Mouse (Mus musculus): ENCODE results near the gene 1700016H13Rik. TPM values are rescaled to one million over a fixed set of nuclear protein-coding genes. Genes with fewer than 3 reads are reported as not detected.

1700016H13Rik gene
- polyA plus RNA-seq, 1 experiment, result not detected

DNA sequence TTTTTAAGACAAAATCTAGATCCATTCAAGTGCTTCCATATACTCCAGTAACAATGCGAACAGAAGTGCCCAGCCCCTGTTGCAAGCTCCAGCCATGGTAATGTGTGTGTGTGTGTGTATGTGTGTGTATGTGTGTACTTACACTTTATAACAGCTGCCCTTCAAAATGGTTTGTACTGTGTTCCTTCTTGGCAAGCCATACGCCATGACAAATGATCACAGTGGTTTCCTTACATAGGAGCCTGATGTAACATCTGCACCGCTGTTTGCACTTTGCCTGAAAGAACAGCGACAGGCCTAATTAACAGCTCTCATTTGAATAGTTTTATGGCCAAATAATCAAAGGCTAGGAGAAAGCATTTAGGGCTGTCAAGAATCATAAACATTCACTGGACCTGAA lies 1.0 kb downstream of the 1700016H13Rik start:
- H3K27me3 ChIP-seq (ENCODE audit: control insufficient read depth, insufficient read depth, low read length), result no peaks in the 10 kb centered on the region
- no peak overlapping the region for H3K4me3 ChIP-seq (ENCODE audit: extremely low read depth, insufficient read depth, insufficient read length)
- DNase-seq (ENCODE audit: low read depth in 1 of 2, low spot score in 2 of 2), result no peak
- H3K27ac ChIP-seq (ENCODE audit: insufficient read depth, low read length), result no peak overlapping the region
- TF ChIP-seq POLR2A (IDR thresholded peaks at IDR 0.05; ENCODE audit: low read depth, low read length) (no peak), CTCF (IDR thresholded peaks at IDR 0.05; ENCODE audit: extremely low read depth, insufficient read depth, insufficient read length, insufficient replicate concordance) (no peak)
- WGBS, result 48% methylated on average over 4 of the region's 4 CpGs
- H3K36me3 ChIP-seq (ENCODE audit: control insufficient read depth, insufficient read depth, low read length), result no peaks in the 10 kb centered on the region
- no peaks in the 10 kb centered on the region; the same call in 1 of the 2 replicates for H3K4me1 ChIP-seq (ENCODE audit: control insufficient read depth, insufficient read depth, insufficient read length)

DNA sequence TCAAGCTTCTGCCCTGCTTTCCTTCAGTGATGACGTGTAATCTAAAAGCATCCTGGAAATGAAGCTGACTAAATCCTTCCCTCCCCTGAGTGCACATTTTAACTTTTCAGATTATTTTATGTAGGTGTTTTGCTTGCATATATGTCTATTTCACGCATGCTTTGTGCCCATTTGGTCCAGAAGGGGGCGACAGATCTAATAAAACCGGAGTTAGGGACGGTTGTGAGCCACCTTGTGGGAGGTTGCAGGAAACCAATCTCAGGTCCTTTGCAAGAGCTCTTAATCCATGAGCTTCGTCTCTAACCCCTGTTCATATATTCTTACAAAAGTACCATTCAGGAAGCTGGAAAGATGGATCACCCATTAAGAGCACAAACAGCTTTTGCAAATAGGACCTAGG lies 1.6 kb downstream of the 1700016H13Rik start:
- H3K36me3 ChIP-seq (ENCODE audit: control insufficient read depth, insufficient read depth, low read length), result no peaks in the 10 kb centered on the region
- no peak for TF ChIP-seq POLR2A (IDR thresholded peaks at IDR 0.05; ENCODE audit: low read depth, low read length)
- TF ChIP-seq CTCF (IDR thresholded peaks at IDR 0.05; ENCODE audit: extremely low read depth, insufficient read depth, insufficient read length, insufficient replicate concordance), result peak; percentile 31; the same call in 1 of the 2 replicates
- H3K4me1 ChIP-seq (ENCODE audit: control insufficient read depth, insufficient read depth, insufficient read length), result no peaks in the 10 kb centered on the region; the same call in 1 of the 2 replicates
- H3K27me3 ChIP-seq (ENCODE audit: control insufficient read depth, insufficient read depth, low read length), result no peaks in the 10 kb centered on the region
- 47% methylated on average over 6 of the region's 6 CpGs for whole genome bisulfite sequencing
- peak in 1 of 2 experiments; percentile 34 for DNase-seq (ENCODE audit: low read depth in 1 of 2, low spot score in 2 of 2)
- H3K4me3 ChIP-seq (ENCODE audit: extremely low read depth, insufficient read depth, insufficient read length), result no peak overlapping the region
- no peak overlapping the region for H3K27ac ChIP-seq (ENCODE audit: insufficient read depth, low read length)

DNA sequence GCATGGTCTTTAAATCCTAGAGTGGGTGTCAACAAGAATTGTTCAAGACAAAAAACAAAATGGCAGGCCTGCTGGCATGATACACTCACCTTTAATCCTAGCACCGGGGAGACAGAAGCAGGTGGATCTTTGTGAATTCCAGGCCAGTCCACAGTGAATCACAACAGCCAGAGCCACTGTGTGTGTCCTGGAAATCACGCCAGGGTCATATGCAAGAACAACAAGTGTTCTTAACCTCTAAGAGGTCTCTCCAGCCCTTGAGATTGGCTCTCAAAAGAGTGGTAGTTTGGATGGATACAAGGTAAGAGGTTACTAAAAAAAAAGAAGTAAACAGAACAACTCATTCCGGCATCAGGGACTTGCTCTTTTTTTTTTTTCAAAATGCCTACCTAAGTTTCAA lies 8.5 kb downstream of the 1700016H13Rik start:
- no peak for DNase-seq (ENCODE audit: low read depth in 1 of 2, low spot score in 2 of 2)
- no peak for TF ChIP-seq POLR2A (IDR thresholded peaks at IDR 0.05; ENCODE audit: low read depth, low read length)
- no peak for TF ChIP-seq CTCF (IDR thresholded peaks at IDR 0.05; ENCODE audit: extremely low read depth, insufficient read depth, insufficient read length, insufficient replicate concordance)
- Histone ChIP-seq H3K27me3 (ENCODE audit: control insufficient read depth, insufficient read depth, low read length) (no peaks in the 10 kb centered on the region), H3K27ac (ENCODE audit: insufficient read depth, low read length) (no peak overlapping the region), H3K4me1 (ENCODE audit: control insufficient read depth, insufficient read depth, insufficient read length) (no peaks in the 10 kb centered on the region), H3K4me3 (ENCODE audit: extremely low read depth, insufficient read depth, insufficient read length) (no peak overlapping the region), H3K36me3 (ENCODE audit: control insufficient read depth, insufficient read depth, low read length) (no peaks in the 10 kb centered on the region)
- 87% methylated on average over 3 of the region's 3 CpGs for WGBS

DNA sequence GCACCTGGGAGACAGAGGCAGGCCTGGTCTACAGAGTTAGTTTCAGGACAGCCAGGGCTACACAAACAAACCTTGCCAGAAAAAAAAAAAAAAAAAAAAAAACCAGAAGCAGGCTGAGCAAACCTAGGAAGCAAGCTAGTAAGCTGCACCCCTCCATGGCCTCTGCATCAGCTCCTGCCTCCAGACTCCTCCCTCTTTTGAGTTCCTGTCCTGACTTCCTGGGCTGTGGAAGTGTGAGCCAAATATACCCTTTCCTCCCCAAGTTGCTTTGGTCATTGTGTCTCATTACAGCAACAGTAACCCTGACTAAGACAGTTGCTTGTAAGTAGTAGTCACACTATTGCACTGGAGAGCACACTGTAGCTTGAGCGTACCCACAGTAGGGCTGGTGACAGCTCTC lies 11.6 kb downstream of the 1700016H13Rik start:
- 98% methylated on average over 1 of the region's 1 CpGs for WGBS
- Histone ChIP-seq H3K27me3 (ENCODE audit: control insufficient read depth, insufficient read depth, low read length) (no peaks in the 10 kb centered on the region), H3K4me3 (ENCODE audit: extremely low read depth, insufficient read depth, insufficient read length) (no peak overlapping the region), H3K36me3 (ENCODE audit: control insufficient read depth, insufficient read depth, low read length) (no peaks in the 10 kb centered on the region), H3K4me1 (ENCODE audit: control insufficient read depth, insufficient read depth, insufficient read length) (no peaks in the 10 kb centered on the region), H3K27ac (ENCODE audit: insufficient read depth, low read length) (no peak overlapping the region)
- TF ChIP-seq POLR2A (IDR thresholded peaks at IDR 0.05; ENCODE audit: low read depth, low read length) (no peak), CTCF (IDR thresholded peaks at IDR 0.05; ENCODE audit: extremely low read depth, insufficient read depth, insufficient read length, insufficient replicate concordance) (no peak)
- DNase-seq (ENCODE audit: low read depth in 1 of 2, low spot score in 2 of 2), result no peak

DNA sequence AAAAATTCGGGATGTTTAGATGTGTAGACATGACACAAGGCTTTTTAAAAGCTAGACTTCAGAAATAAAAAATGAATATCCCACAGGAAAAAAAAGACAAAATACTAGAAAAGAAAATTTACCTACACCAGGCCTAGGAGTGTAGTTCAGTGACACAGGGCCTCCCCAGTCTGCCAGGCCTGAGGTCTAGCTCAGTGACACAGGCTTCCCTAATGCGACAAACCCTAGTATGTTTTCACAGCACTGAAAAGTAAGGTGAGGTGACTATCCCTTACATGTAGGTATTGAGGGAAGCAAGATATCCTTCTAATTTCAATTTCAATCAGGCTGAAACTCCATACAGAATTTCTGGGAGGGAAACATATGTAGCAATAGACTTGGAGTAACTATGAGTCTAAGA lies 18.6 kb downstream of the 1700016H13Rik start:
- Histone ChIP-seq H3K4me3 (ENCODE audit: extremely low read depth, insufficient read depth, insufficient read length) (no peak overlapping the region), H3K27ac (ENCODE audit: insufficient read depth, low read length) (no peak overlapping the region), H3K27me3 (ENCODE audit: control insufficient read depth, insufficient read depth, low read length) (no peaks in the 10 kb centered on the region), H3K36me3 (ENCODE audit: control insufficient read depth, insufficient read depth, low read length) (no peaks in the 10 kb centered on the region), H3K4me1 (ENCODE audit: control insufficient read depth, insufficient read depth, insufficient read length) (no peaks in the 10 kb centered on the region)
- TF ChIP-seq CTCF (IDR thresholded peaks at IDR 0.05; ENCODE audit: extremely low read depth, insufficient read depth, insufficient read length, insufficient replicate concordance), result no peak
- TF ChIP-seq POLR2A (IDR thresholded peaks at IDR 0.05; ENCODE audit: low read depth, low read length), result no peak
- WGBS, result 89% methylated on average over 2 of the region's 2 CpGs
- DNase-seq (ENCODE audit: low read depth in 1 of 2, low spot score in 2 of 2), result no peak

DNA sequence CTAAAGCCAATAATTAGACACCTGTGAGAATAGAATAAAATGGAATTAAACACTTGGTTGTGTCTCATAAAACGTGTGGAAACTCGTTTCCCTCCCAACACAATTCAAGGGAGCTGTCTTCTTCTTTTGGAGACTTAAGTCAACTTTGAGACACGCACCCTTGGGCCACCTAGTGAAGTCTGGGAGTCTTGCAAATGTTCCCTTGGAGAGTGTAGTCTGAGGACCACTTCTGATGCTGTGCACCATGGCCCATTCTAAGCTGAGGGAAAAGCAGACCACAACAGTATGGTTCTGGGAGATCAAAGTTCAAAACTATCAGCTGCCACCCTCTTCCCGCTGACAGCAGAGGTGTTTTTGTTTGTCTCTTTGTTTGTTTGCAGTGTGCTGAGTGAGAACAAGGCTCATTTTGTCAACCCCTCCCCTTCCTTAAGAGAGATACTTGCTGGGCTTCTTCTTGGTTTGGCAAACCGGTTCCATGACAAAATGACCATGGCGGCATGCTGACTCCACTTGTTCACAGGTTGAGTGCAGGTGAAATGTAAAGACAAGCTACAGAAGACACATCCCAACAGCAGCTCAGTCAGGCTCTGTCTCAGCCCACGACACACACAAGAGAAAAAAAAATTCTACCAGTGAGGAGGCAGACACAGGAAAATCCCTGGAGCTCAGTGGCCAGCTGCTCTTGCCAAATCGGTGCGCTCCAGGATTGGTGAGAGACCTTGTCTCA lies 25.8 kb downstream of the 1700016H13Rik start:
- 0 out of 2 replicates have a peak, but pooled peaks cover 2% of the 10 kb centered on the region for H3K4me1 ChIP-seq (ENCODE audit: control insufficient read depth, insufficient read depth, insufficient read length)
- no peaks in the 10 kb centered on the region for H3K27me3 ChIP-seq (ENCODE audit: control insufficient read depth, insufficient read depth, low read length)
- no peaks in the 10 kb centered on the region for H3K36me3 ChIP-seq (ENCODE audit: control insufficient read depth, insufficient read depth, low read length)
- H3K27ac ChIP-seq (ENCODE audit: insufficient read depth, low read length), result no peak overlapping the region
- no peak for DNase-seq (ENCODE audit: low read depth in 1 of 2, low spot score in 2 of 2)
- H3K4me3 ChIP-seq (ENCODE audit: extremely low read depth, insufficient read depth, insufficient read length), result no peak overlapping the region
- TF ChIP-seq CTCF (IDR thresholded peaks at IDR 0.05; ENCODE audit: extremely low read depth, insufficient read depth, insufficient read length, insufficient replicate concordance), result no peak
- TF ChIP-seq POLR2A (IDR thresholded peaks at IDR 0.05; ENCODE audit: low read depth, low read length), result no peak
- WGBS, result 76% methylated on average over 9 of the region's 9 CpGs

DNA sequence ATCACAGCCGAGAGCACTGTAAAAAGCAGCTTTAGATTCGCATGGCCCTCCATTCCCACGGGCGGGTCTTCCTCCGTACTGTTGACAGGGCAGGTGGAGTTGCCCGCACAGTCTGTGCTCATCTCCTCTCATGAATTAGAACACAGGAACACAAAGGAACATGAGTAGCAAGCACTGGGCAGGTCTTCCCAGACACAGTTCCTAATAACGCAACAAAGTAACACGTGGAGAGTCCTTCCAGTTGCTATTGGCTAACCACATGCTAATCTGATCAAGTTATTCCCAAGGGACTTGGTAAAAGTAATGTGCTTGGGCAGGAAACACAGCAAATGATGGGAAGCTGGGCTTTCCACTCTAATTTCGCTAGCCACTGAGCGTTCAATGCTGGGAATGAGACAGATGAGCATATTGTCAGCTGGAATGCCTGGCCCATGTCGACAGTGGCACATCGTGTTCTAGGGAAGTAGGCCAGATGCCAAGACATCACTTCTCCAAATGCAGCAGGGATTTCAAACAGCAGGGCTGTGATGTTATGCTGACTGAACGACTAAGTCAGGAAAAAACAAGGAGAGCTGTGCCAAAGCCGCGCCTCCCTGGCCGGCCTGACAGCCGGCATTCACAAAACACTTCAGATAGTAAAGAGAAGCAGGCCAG lies 26.6 kb downstream of the 1700016H13Rik start, which contains the start of gene Slc10a6:
Gene Slc10a6 (minus strand): TSS at position 293 of the 654 bp plus-strand sequence.
- Histone ChIP-seq H3K27me3 (ENCODE audit: control insufficient read depth, insufficient read depth, low read length) (no peaks in the 10 kb centered on the region), H3K27ac (ENCODE audit: insufficient read depth, low read length) (peak within 1 kb of the TSS; percentile 25; the same call in 1 of the 2 replicates), H3K4me1 (ENCODE audit: control insufficient read depth, insufficient read depth, insufficient read length) (0 out of 2 replicates have a peak, but pooled peaks cover 2% of the 10 kb centered on the region), H3K4me3 (ENCODE audit: extremely low read depth, insufficient read depth, insufficient read length) (no peak within 1 kb of the TSS), H3K36me3 (ENCODE audit: control insufficient read depth, insufficient read depth, low read length) (no peaks in the 10 kb centered on the region)
- WGBS, result 65% methylated on average over 17 of the region's 17 CpGs
- no peak for DNase-seq (ENCODE audit: low read depth in 1 of 2, low spot score in 2 of 2)
- no peak for TF ChIP-seq POLR2A (IDR thresholded peaks at IDR 0.05; ENCODE audit: low read depth, low read length)
- no peak for TF ChIP-seq CTCF (IDR thresholded peaks at IDR 0.05; ENCODE audit: extremely low read depth, insufficient read depth, insufficient read length, insufficient replicate concordance)

Data from spleen, adult 2 months (tissue).